Mouse (Mus musculus) liver, embryonic 15.5 days (tissue): ENCODE results near the gene Parva. TPM values are rescaled to one million over a fixed set of nuclear protein-coding genes. Genes with fewer than 3 reads are reported as not detected.

ENCODE experiments used
- ATAC-seq: fragments of 200-750 bp; cut with Nextera tagmentation; 2 replicates; pipeline ENCODE4 v1.8.0; 2017; ENCODE audit warnings: moderate number of reproducible peaks, mild to moderate bottlenecking, moderate library complexity; ENCODE audit not compliant: insufficient read depth
- H3K27ac ChIP-seq: fragments of 300-500 bp; sonication (generic); replicated peaks from 2 replicates; pipeline ENCODE4 v1.5.1; 2015; ENCODE audit warnings: mild to moderate bottlenecking, inconsistent platforms
- H3K27me3 ChIP-seq: fragments of 300-500 bp; sonication (generic); 2 replicates; pipeline ENCODE4 v1.6.1; 2015; ENCODE audit warnings: mild to moderate bottlenecking, inconsistent platforms
- H3K36me3 ChIP-seq: fragments of 300-500 bp; sonication (generic); replicated peaks from 2 replicates; pipeline ENCODE4 v1.6.1; 2015; ENCODE audit warnings: moderate library complexity, mild to moderate bottlenecking, inconsistent platforms
- H3K4me1 ChIP-seq: fragments of 300-500 bp; sonication (generic); replicated peaks from 2 replicates; pipeline ENCODE4 v1.6.1; 2015; ENCODE audit warnings: inconsistent platforms
- H3K4me2 ChIP-seq: fragments of 300-500 bp; sonication (generic); 2 replicates; pipeline ENCODE4 v1.6.1; 2015; ENCODE audit warnings: moderate library complexity, mild to moderate bottlenecking, inconsistent platforms
- H3K4me3 ChIP-seq: fragments of 300-500 bp; sonication (generic); replicated peaks from 2 replicates; pipeline ENCODE4 v1.5.1; 2015; ENCODE audit warnings: mild to moderate bottlenecking, inconsistent platforms
- H3K9ac ChIP-seq: fragments of 300-500 bp; sonication (generic); 2 replicates; pipeline ENCODE4 v1.6.1; 2015; ENCODE audit warnings: moderate library complexity, mild to moderate bottlenecking, inconsistent platforms
- H3K9me3 ChIP-seq: fragments of 300-500 bp; sonication (generic); replicated peaks from 2 replicates; pipeline ENCODE4 v1.6.1; 2016; ENCODE audit warnings: inconsistent platforms
- WGBS: fragments of 180-500 bp; shearing (Covaris S2); methylation state at CpG from one replicate; pipeline ENCODE4 v1.1.7; 2015; ENCODE audit warnings: mixed read lengths; ENCODE audit not compliant: insufficient replicate concordance; 5-methylcytosine and 5-hydroxymethylcytosine counted together
- polyA plus RNA-seq: library from polyadenylated mRNA; unstranded; fragments of >200 nt; fragmentation: Nextera tagmentation; extraction: Ambion mirVana; gene quantifications from 2 replicates; pipeline ENCODE4 v1.2.1, GENCODE M21; 2015

Parva gene
- polyA plus RNA-seq, 1 experiment from 2014 or later: 7.4 TPM

DNA sequence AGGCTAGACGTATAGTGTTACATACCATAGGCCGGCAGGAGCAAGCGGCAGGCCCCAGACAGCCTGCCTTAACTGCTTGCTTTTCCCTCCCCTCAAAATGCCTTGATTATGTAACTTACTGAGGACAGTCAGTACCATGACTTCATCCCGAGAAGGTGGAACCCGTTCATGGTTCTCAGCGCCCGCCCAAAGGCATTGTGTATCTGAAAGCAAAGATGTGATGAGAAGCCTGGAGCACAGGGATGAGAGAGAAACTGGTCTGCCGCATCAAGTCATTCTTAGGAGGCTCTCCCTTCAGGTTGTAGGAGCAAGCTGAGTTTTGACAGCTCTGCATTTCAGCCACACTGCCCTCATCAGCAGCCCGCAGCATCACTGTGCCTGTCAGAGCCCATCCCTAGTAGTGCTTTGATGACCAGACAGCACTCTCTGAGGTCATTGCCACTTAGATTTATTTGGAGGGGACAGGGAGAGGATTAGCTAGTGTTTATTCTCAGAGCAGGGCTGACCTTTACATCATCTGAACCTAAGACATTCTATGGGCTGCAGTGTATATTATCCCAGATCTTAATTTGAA, 45.5 kb downstream of the Parva start:
- no peak overlapping the region for H3K4me2 ChIP-seq
- no peak overlapping the region for H3K27ac ChIP-seq
- WGBS: 44% methylated on average over 9 of the region's 9 CpGs
- no peaks in the 10 kb centered on the region for H3K4me1 ChIP-seq
- no peaks in the 10 kb centered on the region for H3K9me3 ChIP-seq
- no peaks in the 10 kb centered on the region for H3K36me3 ChIP-seq
- no peaks in the 10 kb centered on the region for H3K27me3 ChIP-seq
- no peak overlapping the region for H3K9ac ChIP-seq
- ATAC-seq: no peak
- H3K4me3 ChIP-seq: no peak overlapping the region

DNA sequence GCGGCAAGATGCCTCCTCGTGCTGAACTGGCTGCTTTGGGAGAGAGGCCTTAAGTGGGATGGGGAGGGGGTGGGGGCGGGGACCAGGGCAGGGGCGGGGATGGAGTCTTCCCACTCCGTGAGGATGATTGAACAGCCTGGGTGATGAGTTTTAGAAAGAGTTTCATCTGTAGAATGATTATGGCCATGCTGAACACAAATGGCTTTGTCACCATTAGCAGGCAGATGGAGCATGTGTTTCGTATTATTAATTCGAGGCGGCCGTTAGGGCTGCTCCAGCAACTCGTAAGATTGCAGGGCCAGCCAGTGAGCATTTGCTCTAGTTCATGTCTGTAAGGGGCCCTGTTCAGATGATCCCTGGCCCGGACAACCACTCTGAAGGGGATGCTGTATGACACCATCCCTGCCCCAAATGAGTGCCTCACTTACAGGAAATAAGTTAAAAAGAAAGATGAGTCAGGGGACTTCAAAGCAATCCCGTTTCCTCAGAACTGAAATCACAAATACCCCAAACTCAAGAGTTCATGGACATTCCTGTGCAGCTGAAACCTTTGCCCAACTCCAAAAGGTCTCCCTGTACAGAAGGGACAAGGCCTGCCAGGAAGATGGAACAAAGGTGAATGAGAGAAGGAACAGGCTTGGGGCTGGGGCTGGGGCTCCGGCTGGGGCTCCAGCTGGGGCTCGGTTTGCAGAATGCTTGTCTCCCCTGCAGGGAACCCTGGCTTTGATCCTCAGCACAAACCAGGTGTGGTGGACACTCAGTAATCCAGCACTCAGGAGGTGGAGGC, 46.5 kb downstream of the Parva start:
- H3K9me3 ChIP-seq: no peaks in the 10 kb centered on the region
- no peak overlapping the region for H3K27ac ChIP-seq
- 38% methylated on average over 14 of the region's 14 CpGs for WGBS
- H3K4me3 ChIP-seq: no peak overlapping the region
- no peak for ATAC-seq
- H3K4me2 ChIP-seq: no peak overlapping the region
- no peaks in the 10 kb centered on the region for H3K27me3 ChIP-seq
- no peak overlapping the region for H3K9ac ChIP-seq
- no peaks in the 10 kb centered on the region for H3K36me3 ChIP-seq
- no peaks in the 10 kb centered on the region for H3K4me1 ChIP-seq

DNA sequence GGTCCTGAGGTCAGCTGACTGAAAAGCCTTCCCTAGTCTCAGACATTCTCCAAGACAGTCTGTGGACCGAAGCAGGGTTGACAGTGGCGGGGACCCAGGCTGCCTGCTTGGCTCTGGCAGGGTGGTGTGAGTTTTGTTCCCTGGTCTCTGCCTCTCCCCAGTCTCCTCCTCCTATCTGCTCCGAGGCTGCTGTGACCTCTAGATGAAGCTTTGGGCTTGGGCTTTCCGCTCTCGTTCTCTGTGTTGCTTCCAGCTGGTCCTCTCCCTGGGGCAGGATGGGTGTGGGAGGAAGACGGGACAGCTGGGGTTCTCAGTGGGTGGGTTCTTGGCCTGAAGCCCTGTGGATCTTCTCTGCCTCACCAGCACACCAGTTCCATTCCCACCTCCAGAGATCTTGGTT, 51.8 kb downstream of the Parva start:
- H3K4me3 ChIP-seq: no peak overlapping the region
- H3K4me2 ChIP-seq: no peak overlapping the region
- no peaks in the 10 kb centered on the region for H3K27me3 ChIP-seq
- no peaks in the 10 kb centered on the region for H3K9me3 ChIP-seq
- no peak for ATAC-seq
- H3K9ac ChIP-seq: no peak overlapping the region
- no peak overlapping the region for H3K27ac ChIP-seq
- no peaks in the 10 kb centered on the region for H3K36me3 ChIP-seq
- 46% methylated on average over 6 of the region's 6 CpGs for WGBS
- H3K4me1 ChIP-seq: no peaks in the 10 kb centered on the region

DNA sequence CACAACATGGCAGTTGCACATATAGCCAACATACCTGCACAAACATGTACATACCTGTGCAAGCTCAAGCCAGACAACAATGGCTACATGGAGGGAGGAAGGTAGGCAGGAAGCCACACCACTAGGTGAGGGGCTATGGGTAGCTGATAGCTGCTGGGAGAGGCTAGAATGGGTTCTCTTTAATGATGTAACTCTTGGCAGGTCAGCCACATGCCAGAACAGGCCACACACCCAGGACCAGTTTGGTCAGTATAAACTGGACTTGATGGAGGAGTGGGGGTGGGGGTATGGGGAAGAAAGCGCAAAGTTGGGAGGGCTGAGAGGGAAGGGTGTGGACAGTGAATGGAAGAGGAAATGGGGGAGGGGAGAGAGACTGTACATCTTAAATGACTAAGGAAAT, 53.7 kb downstream of the Parva start:
- ATAC-seq: no peak
- no peaks in the 10 kb centered on the region for H3K27me3 ChIP-seq

DNA sequence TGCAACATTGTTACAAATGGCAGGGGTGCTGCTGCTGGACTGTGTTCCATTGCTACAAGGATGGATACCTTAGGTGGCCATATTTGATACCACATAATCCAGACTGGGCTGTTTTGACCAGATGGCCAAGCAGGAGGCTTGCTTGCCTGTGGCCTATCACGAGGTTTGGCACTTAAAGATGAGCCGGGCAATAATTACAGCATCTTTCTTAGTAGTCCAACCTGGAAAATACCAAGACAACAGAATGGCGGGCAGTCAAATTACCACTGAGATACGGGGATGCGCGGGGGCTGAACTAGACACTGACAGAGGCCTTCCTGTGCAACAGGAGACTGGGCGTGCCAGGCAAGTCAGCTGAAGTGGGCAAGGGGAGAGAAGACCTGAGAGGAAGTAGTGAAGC, 55.3 kb downstream of the Parva start:
- no peak overlapping the region for H3K4me3 ChIP-seq
- H3K9ac ChIP-seq: no peak overlapping the region
- H3K36me3 ChIP-seq: no peaks in the 10 kb centered on the region
- no peak overlapping the region for H3K27ac ChIP-seq
- H3K27me3 ChIP-seq: no peaks in the 10 kb centered on the region
- H3K9me3 ChIP-seq: no peaks in the 10 kb centered on the region
- no peak overlapping the region for H3K4me2 ChIP-seq
- H3K4me1 ChIP-seq: no peaks in the 10 kb centered on the region
- 67% methylated on average over 7 of the region's 7 CpGs for WGBS
- ATAC-seq: no peak

More for the DNA sequence above, 53.7 kb downstream of the Parva start:
- no peaks in the 10 kb centered on the region for H3K9me3 ChIP-seq
- H3K27ac ChIP-seq: no peak overlapping the region
- no peak overlapping the region for H3K9ac ChIP-seq
- 68% methylated on average over 1 of the region's 1 CpGs for WGBS
- H3K4me2 ChIP-seq: no peak overlapping the region
- no peaks in the 10 kb centered on the region for H3K36me3 ChIP-seq
- no peak overlapping the region for H3K4me3 ChIP-seq
- no peaks in the 10 kb centered on the region for H3K4me1 ChIP-seq

DNA sequence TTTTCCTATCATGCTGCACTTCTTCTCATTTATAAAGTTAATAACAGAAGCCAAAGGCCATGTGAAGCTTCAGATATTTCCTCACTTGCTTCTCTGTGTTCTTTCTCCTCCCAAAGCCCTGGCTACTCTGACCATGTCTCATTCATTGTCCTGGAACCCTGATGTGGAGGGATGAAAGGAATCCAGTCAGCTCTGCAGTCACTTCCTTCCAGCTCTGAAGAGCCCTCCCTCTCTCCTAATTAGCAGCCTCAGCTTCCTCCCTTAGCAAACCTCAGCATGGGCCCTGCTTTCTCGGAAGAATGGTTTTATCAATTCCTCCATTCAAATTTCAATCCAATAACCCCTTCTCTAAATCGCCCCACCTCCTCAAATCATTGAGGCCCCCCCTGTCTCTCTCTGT, 56.1 kb downstream of the Parva start:
- Histone ChIP-seq H3K4me2 (no peak overlapping the region), H3K36me3 (no peaks in the 10 kb centered on the region), H3K27ac (no peak overlapping the region), H3K9me3 (no peaks in the 10 kb centered on the region), H3K4me1 (no peaks in the 10 kb centered on the region), H3K9ac (no peak overlapping the region), H3K27me3 (no peaks in the 10 kb centered on the region), H3K4me3 (no peak overlapping the region)
- no peak for ATAC-seq
- 9% methylated on average over 2 of the region's 2 CpGs for WGBS

DNA sequence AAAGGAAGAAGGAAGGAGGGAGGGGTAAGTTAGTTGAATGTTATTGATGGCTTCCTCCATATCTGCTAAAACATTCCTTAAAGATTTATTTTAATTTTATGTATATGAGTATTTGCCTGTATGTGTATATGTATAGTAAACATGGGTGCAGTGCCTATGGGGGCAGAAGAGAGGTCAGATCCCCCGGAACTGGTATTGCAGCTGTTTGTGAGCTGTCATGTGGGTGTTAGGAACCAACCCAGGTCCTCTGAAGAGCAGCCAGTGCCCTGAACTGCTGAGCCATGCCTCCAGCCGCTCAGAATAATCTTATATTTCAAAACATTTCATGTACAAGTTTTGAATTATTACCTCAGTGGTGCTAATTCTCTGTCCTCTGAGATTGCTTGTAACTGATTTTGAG, 63.5 kb downstream of the Parva start:
- WGBS: 22% methylated on average over 2 of the region's 2 CpGs
- Histone ChIP-seq H3K27ac (no peak overlapping the region), H3K4me3 (no peak overlapping the region), H3K4me2 (no peak overlapping the region), H3K27me3 (no peaks in the 10 kb centered on the region), H3K9me3 (no peaks in the 10 kb centered on the region), H3K9ac (no peak overlapping the region), H3K36me3 (no peaks in the 10 kb centered on the region), H3K4me1 (no peaks in the 10 kb centered on the region)
- ATAC-seq: no peak

DNA sequence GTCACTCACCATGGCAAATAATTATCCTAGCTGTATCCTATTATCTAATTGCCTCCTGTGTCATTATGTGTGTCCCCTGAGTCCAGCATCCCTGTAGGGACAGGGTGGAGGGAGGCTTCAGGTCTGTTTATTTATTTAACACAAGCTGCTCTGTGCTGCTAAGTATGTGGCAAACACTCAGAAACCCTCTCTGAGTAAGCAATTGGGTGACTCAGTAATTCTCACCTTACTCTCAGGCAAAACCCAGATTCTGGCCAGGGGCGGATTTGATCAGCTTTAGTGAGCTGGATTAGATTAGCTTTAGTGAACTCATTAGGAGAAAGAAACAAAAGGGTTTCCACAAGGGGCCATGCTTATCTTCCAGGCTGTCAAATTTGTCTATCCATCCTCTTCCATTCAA, 64.4 kb downstream of the Parva start:
- H3K4me2 ChIP-seq: no peak overlapping the region
- no peak for ATAC-seq
- no peaks in the 10 kb centered on the region for H3K4me1 ChIP-seq
- no peak overlapping the region for H3K27ac ChIP-seq
- no peak overlapping the region for H3K4me3 ChIP-seq
- no peak overlapping the region for H3K9ac ChIP-seq
- 42% methylated on average over 1 of the region's 1 CpGs for WGBS
- H3K9me3 ChIP-seq: no peaks in the 10 kb centered on the region
- no peaks in the 10 kb centered on the region for H3K36me3 ChIP-seq
- H3K27me3 ChIP-seq: no peaks in the 10 kb centered on the region

DNA sequence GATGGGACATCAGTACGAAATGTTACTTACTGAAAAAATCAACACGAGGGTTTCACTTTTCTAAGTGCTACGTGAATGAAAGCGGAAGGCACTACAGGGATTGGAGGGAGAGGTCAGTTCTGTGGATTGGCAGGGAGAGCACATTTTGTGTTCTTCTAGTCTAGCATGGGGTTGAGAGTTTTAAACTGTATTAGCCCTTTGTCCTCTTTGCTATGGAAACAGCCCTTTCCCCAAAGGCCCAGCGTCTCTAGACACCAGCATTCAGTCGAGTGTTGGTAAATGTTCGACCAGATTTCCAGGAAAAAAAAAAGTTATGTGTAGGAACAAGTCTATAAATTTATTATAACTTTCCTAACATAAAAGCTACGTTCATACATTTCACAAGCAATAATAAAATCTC, 68.6 kb downstream of the Parva start:
- Histone ChIP-seq H3K9me3 (no peaks in the 10 kb centered on the region), H3K36me3 (no peaks in the 10 kb centered on the region), H3K4me2 (no peak overlapping the region), H3K27ac (no peak overlapping the region), H3K9ac (no peak overlapping the region), H3K4me3 (no peak overlapping the region), H3K27me3 (no peaks in the 10 kb centered on the region), H3K4me1 (no peaks in the 10 kb centered on the region; the same call in 1 of the 2 replicates)
- ATAC-seq: no peak
- WGBS: 61% methylated on average over 8 of the region's 8 CpGs

DNA sequence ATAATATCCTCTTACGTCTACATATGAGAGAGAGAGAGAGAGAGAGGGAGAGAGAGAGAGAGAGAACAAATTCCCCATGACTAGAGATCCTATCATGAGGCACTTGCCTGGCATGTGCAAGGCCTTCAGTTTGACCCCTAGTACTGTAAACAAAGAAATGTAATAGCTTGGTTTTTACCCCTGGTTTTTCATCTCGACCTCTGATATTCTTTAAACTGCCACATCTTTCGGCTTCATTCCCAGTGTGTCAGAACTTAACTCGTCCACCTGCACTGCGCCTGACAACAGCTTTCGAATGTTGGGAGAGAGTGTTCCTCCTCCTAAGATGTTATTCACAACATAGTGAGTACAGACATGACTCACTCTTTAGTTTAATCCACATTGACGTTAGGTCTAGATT, 69.6 kb downstream of the Parva start:
- H3K9me3 ChIP-seq: no peaks in the 10 kb centered on the region
- H3K27ac ChIP-seq: no peak overlapping the region
- no peak overlapping the region for H3K4me2 ChIP-seq
- no peak overlapping the region for H3K9ac ChIP-seq
- H3K36me3 ChIP-seq: no peaks in the 10 kb centered on the region
- 62% methylated on average over 7 of the region's 7 CpGs for WGBS
- no peak overlapping the region for H3K4me3 ChIP-seq
- no peak for ATAC-seq
- no peaks in the 10 kb centered on the region; the same call in 1 of the 2 replicates for H3K4me1 ChIP-seq
- no peaks in the 10 kb centered on the region for H3K27me3 ChIP-seq

DNA sequence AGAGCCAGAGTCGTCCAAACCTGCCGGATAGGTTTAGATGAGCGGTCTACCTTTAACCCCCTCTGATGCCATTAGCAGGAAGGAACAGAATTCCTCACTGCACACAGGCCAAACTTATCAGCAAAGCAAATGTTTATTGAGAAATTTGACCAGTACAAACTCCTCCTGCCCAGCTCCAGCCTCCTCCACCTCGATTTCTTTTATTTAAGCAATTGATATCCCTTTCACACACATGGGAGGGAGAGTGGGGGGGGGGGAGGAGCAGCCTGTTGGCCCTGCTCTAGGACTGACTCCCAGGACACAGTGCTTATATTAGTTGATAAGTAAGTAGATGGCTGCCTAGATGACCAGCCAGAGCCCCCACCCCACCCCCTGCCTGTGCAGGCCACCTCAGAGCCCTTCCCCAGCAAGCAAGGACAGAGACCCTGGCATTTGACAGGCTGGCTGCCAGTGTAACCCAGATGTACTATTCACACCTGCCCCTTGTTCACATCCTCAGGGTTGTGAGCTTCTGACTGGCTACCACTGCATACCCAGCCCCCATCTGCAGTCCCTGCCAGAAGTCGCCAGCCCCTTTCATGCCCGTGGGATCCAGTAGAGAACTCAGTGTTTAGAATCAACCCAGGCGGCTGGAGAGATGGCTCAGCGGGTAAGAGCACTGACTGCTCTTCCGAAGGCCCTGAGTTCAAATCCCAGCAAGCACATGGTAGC, 71.4 kb downstream of the Parva start:
- H3K9me3 ChIP-seq: no peaks in the 10 kb centered on the region
- no peaks in the 10 kb centered on the region; the same call in 1 of the 2 replicates for H3K4me1 ChIP-seq
- no peak overlapping the region for H3K4me3 ChIP-seq
- no peak overlapping the region for H3K9ac ChIP-seq
- ATAC-seq: 0 out of 2 replicates have a peak, but pooled peaks have one; percentile 18
- H3K4me2 ChIP-seq: no peak overlapping the region
- no peaks in the 10 kb centered on the region for H3K27me3 ChIP-seq
- H3K36me3 ChIP-seq: no peaks in the 10 kb centered on the region
- no peak overlapping the region for H3K27ac ChIP-seq
- WGBS: 50% methylated on average over 9 of the region's 9 CpGs
